Mouse (Mus musculus): ENCODE results near the gene Coro7. TPM values are rescaled to one million over a fixed set of nuclear protein-coding genes. Genes with fewer than 3 reads are reported as not detected.
A peak's percentile ranks its signal among the peaks of the same experiment; 100 is the strongest.

Gene Coro7
- polyA plus RNA-seq, 1 experiment from 2014 or later, result 12.2 TPM

- Histone ChIP-seq H3K27me3 (ENCODE audit: control insufficient read depth, insufficient read depth, low read length) (no peaks in the 10 kb centered on the region), H3K4me1 (ENCODE audit: control insufficient read depth, insufficient read depth, low read length) (no peaks in the 10 kb centered on the region), H3K27ac (replicated peaks; ENCODE audit: low read depth, low read length) (0 out of 2 replicates have a peak overlapping the region, but pooled peaks have one; percentile 47), H3K9ac (replicated peaks; ENCODE audit: low read length) (peak overlapping the region; percentile 87), H3K36me3 (replicated peaks; ENCODE audit: control insufficient read depth, insufficient read depth, low read depth, low read length) (no peaks in the 10 kb centered on the region; the same call in 1 of the 2 replicates), H3K4me3 (ENCODE audit: low read depth, low read length) (peak overlapping the region; percentile 72), H3K9me3 (replicated peaks; ENCODE audit: control insufficient read depth, low read length) (no peaks in the 10 kb centered on the region), H3K4me2 (ENCODE audit: low read depth, low read length) (peak overlapping the region; percentile 75)
- DNase-seq (ENCODE audit: low spot score), result no peak
- WGBS, result 19% methylated on average over 9 of the region's 9 CpGs
- no peak for ATAC-seq (replicated peaks; ENCODE audit: insufficient number of reproducible peaks, low FRiP score, low TSS enrichment, low read depth)
Measured at GRCm38 (mm10) chr16:4624074-4624473, 55.5 kb downstream of the Coro7 start.

GRCm38 (mm10) chr16:4616829-4617228 lies 62.7 kb downstream of the Coro7 start:
- H3K27ac ChIP-seq (replicated peaks; ENCODE audit: low read depth, low read length), result no peak overlapping the region
- 83% methylated on average over 4 of the region's 4 CpGs for WGBS
- H3K9ac ChIP-seq (replicated peaks; ENCODE audit: low read length), result no peak overlapping the region
- peaks cover 4% of the 10 kb centered on the region for H3K36me3 ChIP-seq (replicated peaks; ENCODE audit: control insufficient read depth, insufficient read depth, low read depth, low read length)
- no peak overlapping the region for H3K4me2 ChIP-seq (ENCODE audit: low read depth, low read length)
- no peaks in the 10 kb centered on the region for H3K4me1 ChIP-seq (ENCODE audit: control insufficient read depth, insufficient read depth, low read length)
- ATAC-seq (replicated peaks; ENCODE audit: insufficient number of reproducible peaks, low FRiP score, low TSS enrichment, low read depth) (no peak), DNase-seq (ENCODE audit: low spot score) (no peak)
- H3K9me3 ChIP-seq (replicated peaks; ENCODE audit: control insufficient read depth, low read length), result no peaks in the 10 kb centered on the region
- no peak overlapping the region for H3K4me3 ChIP-seq (ENCODE audit: low read depth, low read length)
- no peaks in the 10 kb centered on the region for H3K27me3 ChIP-seq (ENCODE audit: control insufficient read depth, insufficient read depth, low read length)

GRCm38 (mm10) chr16:4615297-4615696 lies 64.3 kb downstream of the Coro7 start:
- WGBS, result 88% methylated on average over 1 of the region's 1 CpGs
- Histone ChIP-seq H3K4me1 (ENCODE audit: control insufficient read depth, insufficient read depth, low read length) (no peaks in the 10 kb centered on the region), H3K4me3 (ENCODE audit: low read depth, low read length) (no peak overlapping the region)

GRCm38 (mm10) chr16:4614639-4615038 lies 64.9 kb downstream of the Coro7 start:
- Histone ChIP-seq H3K4me1 (ENCODE audit: control insufficient read depth, insufficient read depth, low read length) (no peaks in the 10 kb centered on the region), H3K27me3 (ENCODE audit: control insufficient read depth, insufficient read depth, low read length) (no peaks in the 10 kb centered on the region), H3K27ac (replicated peaks; ENCODE audit: low read depth, low read length) (no peak overlapping the region), H3K9ac (replicated peaks; ENCODE audit: low read length) (no peak overlapping the region), H3K36me3 (replicated peaks; ENCODE audit: control insufficient read depth, insufficient read depth, low read depth, low read length) (peaks cover 6% of the 10 kb centered on the region), H3K4me3 (ENCODE audit: low read depth, low read length) (no peak overlapping the region), H3K4me2 (ENCODE audit: low read depth, low read length) (no peak overlapping the region), H3K9me3 (replicated peaks; ENCODE audit: control insufficient read depth, low read length) (no peaks in the 10 kb centered on the region)
- DNase-seq (ENCODE audit: low spot score) (no peak), ATAC-seq (replicated peaks; ENCODE audit: insufficient number of reproducible peaks, low FRiP score, low TSS enrichment, low read depth) (no peak)
- 80% methylated on average over 3 of the region's 3 CpGs for WGBS

More at GRCm38 (mm10) chr16:4615297-4615696, 64.3 kb downstream of the Coro7 start:
- Histone ChIP-seq H3K9me3 (replicated peaks; ENCODE audit: control insufficient read depth, low read length) (no peaks in the 10 kb centered on the region), H3K9ac (replicated peaks; ENCODE audit: low read length) (no peak overlapping the region), H3K27me3 (ENCODE audit: control insufficient read depth, insufficient read depth, low read length) (no peaks in the 10 kb centered on the region), H3K4me2 (ENCODE audit: low read depth, low read length) (no peak overlapping the region), H3K27ac (replicated peaks; ENCODE audit: low read depth, low read length) (no peak overlapping the region), H3K36me3 (replicated peaks; ENCODE audit: control insufficient read depth, insufficient read depth, low read depth, low read length) (peaks cover 6% of the 10 kb centered on the region)
- DNase-seq (ENCODE audit: low spot score) (no peak), ATAC-seq (replicated peaks; ENCODE audit: insufficient number of reproducible peaks, low FRiP score, low TSS enrichment, low read depth) (no peak)

GRCm38 (mm10) chr16:4613736-4614135 lies 65.8 kb downstream of the Coro7 start:
- Histone ChIP-seq H3K36me3 (replicated peaks; ENCODE audit: control insufficient read depth, insufficient read depth, low read depth, low read length) (peaks cover 6% of the 10 kb centered on the region), H3K9ac (replicated peaks; ENCODE audit: low read length) (no peak overlapping the region), H3K9me3 (replicated peaks; ENCODE audit: control insufficient read depth, low read length) (no peaks in the 10 kb centered on the region), H3K4me3 (ENCODE audit: low read depth, low read length) (no peak overlapping the region), H3K4me1 (ENCODE audit: control insufficient read depth, insufficient read depth, low read length) (no peaks in the 10 kb centered on the region), H3K4me2 (ENCODE audit: low read depth, low read length) (no peak overlapping the region), H3K27me3 (ENCODE audit: control insufficient read depth, insufficient read depth, low read length) (no peaks in the 10 kb centered on the region), H3K27ac (replicated peaks; ENCODE audit: low read depth, low read length) (no peak overlapping the region)
- DNase-seq (ENCODE audit: low spot score) (no peak), ATAC-seq (replicated peaks; ENCODE audit: insufficient number of reproducible peaks, low FRiP score, low TSS enrichment, low read depth) (no peak)
- 92% methylated on average over 7 of the region's 9 CpGs for WGBS

- H3K4me1 ChIP-seq (ENCODE audit: control insufficient read depth, insufficient read depth, low read length), result peaks cover 1% of the 10 kb centered on the region; the same call in 1 of the 2 replicates
- 93% methylated on average over 7 of the region's 7 CpGs for WGBS
- no peaks in the 10 kb centered on the region for H3K27me3 ChIP-seq (ENCODE audit: control insufficient read depth, insufficient read depth, low read length)
- no peak overlapping the region for H3K4me2 ChIP-seq (ENCODE audit: low read depth, low read length)
- H3K36me3 ChIP-seq (replicated peaks; ENCODE audit: control insufficient read depth, insufficient read depth, low read depth, low read length), result peaks cover 6% of the 10 kb centered on the region
- no peak overlapping the region for H3K27ac ChIP-seq (replicated peaks; ENCODE audit: low read depth, low read length)
- H3K9me3 ChIP-seq (replicated peaks; ENCODE audit: control insufficient read depth, low read length), result no peaks in the 10 kb centered on the region
- ATAC-seq (replicated peaks; ENCODE audit: insufficient number of reproducible peaks, low FRiP score, low TSS enrichment, low read depth) (no peak), DNase-seq (ENCODE audit: low spot score) (no peak)
- H3K4me3 ChIP-seq (ENCODE audit: low read depth, low read length), result no peak overlapping the region
- H3K9ac ChIP-seq (replicated peaks; ENCODE audit: low read length), result no peak overlapping the region
Measured at GRCm38 (mm10) chr16:4611676-4612075, 67.9 kb downstream of the Coro7 start.

- no peak overlapping the region for H3K4me3 ChIP-seq (ENCODE audit: low read depth, low read length)
- no peak overlapping the region for H3K9ac ChIP-seq (replicated peaks; ENCODE audit: low read length)
- H3K36me3 ChIP-seq (replicated peaks; ENCODE audit: control insufficient read depth, insufficient read depth, low read depth, low read length), result peaks cover 6% of the 10 kb centered on the region
- no peak overlapping the region for H3K27ac ChIP-seq (replicated peaks; ENCODE audit: low read depth, low read length)
- H3K9me3 ChIP-seq (replicated peaks; ENCODE audit: control insufficient read depth, low read length), result no peaks in the 10 kb centered on the region
- no peak for DNase-seq (ENCODE audit: low spot score)
- H3K27me3 ChIP-seq (ENCODE audit: control insufficient read depth, insufficient read depth, low read length), result no peaks in the 10 kb centered on the region
- H3K4me2 ChIP-seq (ENCODE audit: low read depth, low read length), result no peak overlapping the region
- no peak for ATAC-seq (replicated peaks; ENCODE audit: insufficient number of reproducible peaks, low FRiP score, low TSS enrichment, low read depth)
- 89% methylated on average over 5 of the region's 5 CpGs for WGBS
- peaks cover 5% of the 10 kb centered on the region for H3K4me1 ChIP-seq (ENCODE audit: control insufficient read depth, insufficient read depth, low read length)
Measured at GRCm38 (mm10) chr16:4611193-4611592, 68.4 kb downstream of the Coro7 start.

GRCm38 (mm10) chr16:4608532-4609059 lies 71.0 kb downstream of the Coro7 start:
- H3K36me3 ChIP-seq (replicated peaks; ENCODE audit: control insufficient read depth, insufficient read depth, low read depth, low read length), result peaks cover 3% of the 10 kb centered on the region

More at GRCm38 (mm10) chr16:4608532-4609059, 71.0 kb downstream of the Coro7 start:
- DNase-seq (ENCODE audit: low spot score) (no peak), ATAC-seq (replicated peaks; ENCODE audit: insufficient number of reproducible peaks, low FRiP score, low TSS enrichment, low read depth) (no peak)
- Histone ChIP-seq H3K9me3 (replicated peaks; ENCODE audit: control insufficient read depth, low read length) (no peaks in the 10 kb centered on the region), H3K9ac (replicated peaks; ENCODE audit: low read length) (no peak overlapping the region), H3K27ac (replicated peaks; ENCODE audit: low read depth, low read length) (no peak overlapping the region), H3K4me2 (ENCODE audit: low read depth, low read length) (no peak overlapping the region), H3K4me3 (ENCODE audit: low read depth, low read length) (no peak overlapping the region), H3K4me1 (ENCODE audit: control insufficient read depth, insufficient read depth, low read length) (peaks cover 21% of the 10 kb centered on the region), H3K27me3 (ENCODE audit: control insufficient read depth, insufficient read depth, low read length) (no peaks in the 10 kb centered on the region)
- WGBS, result 87% methylated on average over 19 of the region's 19 CpGs

All from embryonic facial prominence, embryonic 11.5 days (tissue).